Mouse (Mus musculus): ENCODE data around the gene Nsmce1.
"Not testable (repeated sequence)": the region's sequence is repeated elsewhere in the genome, so short reads cannot be mapped to it uniquely, and the experiment has no call there.

Nsmce1 gene

GRCm38 (mm10) chr7:125434666-125435290 lies 56.6 kb downstream of the Nsmce1 start:
- no peak for DNase-seq (ENCODE audit: low read depth, low spot score)

- DNase-seq (ENCODE audit: low read depth, low spot score), result no peak
Measured at GRCm38 (mm10) chr7:125433874-125434273, 57.5 kb downstream of the Nsmce1 start.

- DNase-seq (ENCODE audit: low read depth, low spot score), result no peak
Measured at GRCm38 (mm10) chr7:125430170-125430842, 61.1 kb downstream of the Nsmce1 start.

- not testable (repeated sequence) for DNase-seq (ENCODE audit: low read depth, low spot score)
Measured at GRCm38 (mm10) chr7:125428816-125429500, 62.4 kb downstream of the Nsmce1 start.

- DNase-seq (ENCODE audit: low read depth, low spot score), result no peak
Measured at GRCm38 (mm10) chr7:125428381-125428780, 63.0 kb downstream of the Nsmce1 start.

- no peak for DNase-seq (ENCODE audit: low read depth, low spot score)
Measured at GRCm38 (mm10) chr7:125427492-125428090, 63.8 kb downstream of the Nsmce1 start.

GRCm38 (mm10) chr7:125423056-125423455 lies 68.3 kb downstream of the Nsmce1 start:
- no peak for DNase-seq (ENCODE audit: low read depth, low spot score)

- no peak for DNase-seq (ENCODE audit: low read depth, low spot score)
Measured at GRCm38 (mm10) chr7:125421911-125422310, 69.5 kb downstream of the Nsmce1 start.

GRCm38 (mm10) chr7:125420190-125420589 lies 71.2 kb downstream of the Nsmce1 start:
- DNase-seq (ENCODE audit: low read depth, low spot score), result peak; percentile 69

- peak; percentile 90 for DNase-seq (ENCODE audit: low read depth, low spot score)
Measured at GRCm38 (mm10) chr7:125418413-125418812, 73.0 kb downstream of the Nsmce1 start.

Measured in R1 (cell line).